Mouse (Mus musculus): Measurements from ENCODE around the gene Zswim8.

DNA sequence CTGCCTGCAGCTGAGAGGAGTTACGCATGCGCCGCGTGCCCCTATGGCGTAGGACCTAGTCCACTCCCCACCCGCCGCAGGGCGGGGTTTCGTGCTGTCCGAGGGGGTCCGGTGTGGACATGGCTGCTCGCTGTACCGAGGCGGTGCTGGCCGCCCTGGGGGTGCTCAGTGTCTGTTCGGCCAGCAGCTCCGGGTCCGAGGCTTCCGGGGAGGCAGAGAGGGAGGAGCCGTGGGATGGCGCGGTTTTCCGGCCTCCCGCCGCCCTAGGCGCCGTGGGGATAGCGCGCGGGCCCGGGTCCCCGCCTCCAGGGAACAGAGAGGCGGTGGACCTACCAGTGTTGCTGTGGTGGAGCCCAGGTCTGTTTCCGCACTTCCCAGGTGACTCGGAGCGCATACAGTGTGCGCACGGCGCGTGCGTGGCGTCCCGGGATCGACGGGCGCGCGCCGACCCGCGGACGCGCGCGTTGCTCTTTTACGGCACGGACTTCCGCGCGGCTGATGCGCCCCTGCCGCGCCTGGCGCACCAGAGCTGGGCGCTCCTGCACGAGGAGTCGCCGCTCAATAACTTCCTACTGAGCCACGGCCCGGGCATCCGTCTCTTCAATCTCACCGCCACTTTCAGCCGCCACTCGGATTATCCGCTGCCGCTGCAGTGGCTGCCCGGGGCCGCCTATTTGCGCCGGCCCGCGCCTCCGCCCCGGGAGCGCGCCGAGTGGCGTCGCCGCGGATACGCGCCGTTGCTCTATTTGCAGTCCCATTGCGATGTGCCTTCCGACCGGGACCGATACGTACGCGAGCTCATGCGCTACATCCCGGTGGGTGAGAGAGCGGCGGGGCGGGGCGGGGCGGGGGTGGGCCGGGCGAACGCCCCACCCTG, 12.2 kb upstream of the Zswim8 start, which contains the start of gene Fut11:
- TF ChIP-seq CTCF (IDR thresholded peaks at IDR 0.05; ENCODE audit: low read depth, low read length) (no peak), POLR2A (IDR thresholded peaks at IDR 0.05; ENCODE audit: extremely low read depth, insufficient read depth, low read length) (peak; percentile 43; the same call in 1 of the 2 replicates)

Measured in liver, adult 2 months (tissue).